Mouse (Mus musculus) ovary, adult 2 months (tissue): ENCODE results near the gene Eed. TPM values are rescaled to one million over a fixed set of nuclear protein-coding genes. Genes with fewer than 3 reads are reported as not detected.

Experiments used
- polyA plus RNA-seq: library from polyadenylated mRNA; depleted of rRNA; stranded (reverse); fragments of >200 nt; gene quantifications from 2 replicates; pipeline ENCODE4 v1.2.3, GENCODE M21; 2012; rRNA removed

Gene Eed
- polyA plus RNA-seq = 16.0 and 38.6 TPM in 2 replicates

GRCm38 (mm10) chr7:89980485-89981422 lies at the start of gene Eed:
Gene Eed (minus strand): TSS chr7:89980983.

DNA sequence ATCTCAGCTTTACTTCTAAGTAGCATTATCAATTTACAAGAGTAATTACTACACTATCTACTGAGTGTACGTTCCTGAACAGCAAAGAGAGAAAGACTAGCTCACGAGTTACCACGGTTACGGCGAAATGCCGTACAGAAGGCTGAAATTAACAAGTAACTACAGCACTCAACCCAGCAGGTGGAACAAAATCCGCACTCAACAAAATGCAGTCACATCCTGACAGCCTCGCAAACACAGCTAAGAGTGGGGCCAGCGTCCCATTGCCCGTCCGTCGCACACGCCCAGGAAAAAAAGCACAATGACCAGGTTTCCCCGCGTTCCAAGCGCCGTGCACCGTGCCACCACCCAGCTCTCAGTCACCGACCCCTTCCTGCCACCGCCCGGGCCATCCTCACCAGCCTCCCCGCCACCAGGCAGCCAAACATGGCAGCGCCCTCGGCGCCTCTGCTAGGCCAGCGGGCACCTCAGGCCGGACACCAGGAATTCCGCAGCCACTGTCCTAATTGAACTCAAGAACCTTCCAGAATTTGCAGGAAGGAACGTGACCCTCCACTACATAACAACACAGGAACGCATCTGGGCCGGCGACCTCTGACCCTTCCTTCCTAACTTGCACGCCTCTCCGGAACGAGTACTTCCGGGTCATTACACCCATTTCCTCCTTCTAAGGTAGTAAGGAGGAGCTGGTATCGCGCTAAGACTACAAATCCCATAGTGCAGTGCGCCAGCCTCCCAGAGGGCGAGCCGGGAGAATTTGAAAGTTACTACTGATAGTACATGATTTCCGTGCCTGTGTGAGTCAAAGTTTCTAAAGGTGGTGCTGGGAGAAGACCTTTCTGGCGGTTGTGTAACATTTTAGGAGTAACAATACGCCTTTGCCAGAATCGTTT lies 40.0 kb downstream of the Eed start, which contains the start of gene Hikeshi:
TSS of gene Hikeshi (minus strand) at position 634 of the 893 bp plus-strand sequence.

Other genes with a start within 250 kb of the Eed start
- gene Ccdc81, start 77.4 kb downstream of the Eed start, polyA plus RNA-seq = 0.08 and 0.23 TPM in 2 replicates
- gene Hikeshi, start 39.8 kb downstream of the Eed start, polyA plus RNA-seq = 31.8 and 32.7 TPM in 2 replicates
- gene Picalm, start 149.2 kb upstream of the Eed start, polyA plus RNA-seq = 39.3 and 55.7 TPM in 2 replicates